Mouse (Mus musculus) thymus, adult 2 months (tissue): ENCODE data around the gene Hbb-bh1. TPM values are rescaled to one million over a fixed set of nuclear protein-coding genes. Genes with fewer than 3 reads are reported as not detected.

ENCODE experiments used
- DNase-seq: peaks from one replicate; pipeline ENCODE4 v3.0.0; 2021
- H3K27ac ChIP-seq: fragments of 200-500 bp; 2 replicates; pipeline ENCODE4 v1.5.1; 2012; ENCODE audit warnings: low read length, control low read depth; ENCODE audit not compliant: control insufficient read depth, insufficient read depth
- H3K27me3 ChIP-seq: fragments of 200-500 bp; 2 replicates; pipeline ENCODE4 v1.6.1; 2012; ENCODE audit warnings: mild to moderate bottlenecking, low read length, moderate library complexity, mixed read lengths; ENCODE audit not compliant: control insufficient read depth, insufficient read depth
- H3K36me3 ChIP-seq: fragments of 200-500 bp; 2 replicates; pipeline ENCODE4 v1.6.1; 2012; ENCODE audit warnings: mild to moderate bottlenecking, low read length, moderate library complexity; ENCODE audit not compliant: control insufficient read depth, insufficient read depth
- H3K4me1 ChIP-seq: fragments of 200-500 bp; replicated peaks from 2 replicates; pipeline ENCODE4 v1.6.1; 2012; ENCODE audit warnings: low read length; ENCODE audit not compliant: control insufficient read depth, insufficient read depth
- H3K4me3 ChIP-seq: fragments of 200-500 bp; 2 replicates; pipeline ENCODE4 v1.5.1; 2012; ENCODE audit warnings: mild to moderate bottlenecking, low read length, control low read depth, moderate library complexity; ENCODE audit not compliant: control insufficient read depth, insufficient read depth
- CTCF ChIP-seq: fragments of 200-500 bp; IDR thresholded peaks from 2 replicates; pipeline ENCODE4 v1.5.1; 2012; ENCODE audit warnings: mild to moderate bottlenecking, control low read depth, low read length, moderate library complexity, borderline replicate concordance; ENCODE audit not compliant: control insufficient read depth, poor library complexity, insufficient read depth; ENCODE audit errors: extremely low read depth
- POLR2A ChIP-seq: fragments of 200-500 bp; IDR thresholded peaks from 2 replicates; pipeline ENCODE4 v1.6.1; 2012; ENCODE audit warnings: mild to moderate bottlenecking, low read length, control low read depth, moderate library complexity; ENCODE audit not compliant: control insufficient read depth, poor library complexity, insufficient read depth; ENCODE audit errors: extremely low read depth
- WGBS: fragments of 180-500 bp; shearing (Covaris S2); methylation state at CpG from one replicate; pipeline ENCODE4 v1.1.7; 2018; 5-methylcytosine and 5-hydroxymethylcytosine counted together
- polyA plus RNA-seq: library from polyadenylated mRNA; depleted of rRNA; stranded (reverse); fragments of >200 nt; gene quantifications from 2 replicates; pipeline ENCODE4 v1.2.3, GENCODE M21; 2012; rRNA removed

The Hbb-bh1 gene
- 0.66 and 0.77 TPM in 2 replicates for polyA plus RNA-seq

- 95% methylated on average over 2 of the region's 2 CpGs for WGBS
- no peak for DNase-seq
- Histone ChIP-seq H3K27me3 (no peaks in the 10 kb centered on the region), H3K4me3 (no peak within 1 kb of the TSS), H3K27ac (no peak within 1 kb of the TSS), H3K36me3 (no peaks in the 10 kb centered on the region), H3K4me1 (no peaks in the 10 kb centered on the region)
- TF ChIP-seq POLR2A (no peak), CTCF (no peak)
Observed at GRCm38 (mm10) chr7:103843034-103843433, at the start of gene Hbb-bh1. Gene Hbb-bh1, minus strand, starts transcription at chr7:103843164.

DNA sequence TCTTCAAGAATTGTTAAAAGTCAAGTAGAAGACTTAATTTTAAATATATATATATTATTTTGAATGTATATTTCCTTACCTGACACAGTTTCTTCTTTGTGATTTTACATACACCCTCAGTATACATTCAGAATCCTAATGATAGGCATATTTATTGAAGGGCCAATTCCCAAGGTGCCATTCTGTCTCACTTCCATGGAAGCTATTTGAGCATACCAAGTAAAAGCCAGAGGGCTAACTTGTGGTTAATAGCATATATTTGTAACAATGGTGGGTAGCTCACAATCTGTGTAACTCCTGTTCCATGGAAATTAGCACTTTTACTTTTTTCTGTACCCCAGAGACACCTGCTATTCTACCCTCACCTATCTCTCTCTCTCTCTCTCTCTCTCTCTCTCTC lies 43.2 kb upstream of the Hbb-bh1 start, which contains the start of gene Olfr66:
Gene Olfr66, minus strand, starts transcription at position 101 of the 400 bp plus-strand sequence.
- Histone ChIP-seq H3K27me3 (no peaks in the 10 kb centered on the region), H3K36me3 (no peaks in the 10 kb centered on the region), H3K4me1 (no peaks in the 10 kb centered on the region), H3K4me3 (no peak within 1 kb of the TSS), H3K27ac (no peak within 1 kb of the TSS)
- TF ChIP-seq POLR2A: no peak
- TF ChIP-seq CTCF: no peak
- DNase-seq: no peak

- H3K27me3 ChIP-seq: no peaks in the 10 kb centered on the region
- H3K4me3 ChIP-seq: no peak overlapping the region
- H3K4me1 ChIP-seq: no peaks in the 10 kb centered on the region
- DNase-seq: no peak
- H3K36me3 ChIP-seq: no peaks in the 10 kb centered on the region
- TF ChIP-seq POLR2A (no peak), CTCF (no peak)
- 93% methylated on average over 2 of the region's 2 CpGs for WGBS
- H3K27ac ChIP-seq: no peak overlapping the region
Observed at GRCm38 (mm10) chr7:103877093-103877492, 34.1 kb upstream of the Hbb-bh1 start.

DNA sequence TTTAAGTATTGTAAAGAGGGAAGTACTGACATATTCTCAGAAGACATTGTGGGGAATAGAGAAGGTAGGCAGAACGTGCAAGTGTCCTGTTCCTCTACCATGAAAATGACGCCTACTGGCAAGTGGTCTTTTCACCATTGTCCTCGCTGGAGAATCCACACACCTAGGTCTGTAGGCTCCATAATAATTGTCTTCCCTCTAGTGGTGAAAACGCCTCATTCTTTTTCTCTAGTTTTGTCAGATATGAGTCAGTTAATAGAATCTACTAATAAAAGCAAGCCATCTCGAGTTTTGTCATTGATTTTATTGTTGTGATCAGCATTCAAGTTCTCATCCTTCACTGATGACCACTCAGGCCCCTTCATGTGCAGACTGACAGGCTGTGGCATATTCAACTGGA lies 31.5 kb upstream of the Hbb-bh1 start:
- no peaks in the 10 kb centered on the region for H3K36me3 ChIP-seq
- 42% methylated on average over 5 of the region's 5 CpGs for WGBS
- H3K4me3 ChIP-seq: no peak overlapping the region
- H3K4me1 ChIP-seq: no peaks in the 10 kb centered on the region
- DNase-seq: no peak
- H3K27me3 ChIP-seq: no peaks in the 10 kb centered on the region
- H3K27ac ChIP-seq: no peak overlapping the region
- TF ChIP-seq CTCF (no peak), POLR2A (no peak)

DNA sequence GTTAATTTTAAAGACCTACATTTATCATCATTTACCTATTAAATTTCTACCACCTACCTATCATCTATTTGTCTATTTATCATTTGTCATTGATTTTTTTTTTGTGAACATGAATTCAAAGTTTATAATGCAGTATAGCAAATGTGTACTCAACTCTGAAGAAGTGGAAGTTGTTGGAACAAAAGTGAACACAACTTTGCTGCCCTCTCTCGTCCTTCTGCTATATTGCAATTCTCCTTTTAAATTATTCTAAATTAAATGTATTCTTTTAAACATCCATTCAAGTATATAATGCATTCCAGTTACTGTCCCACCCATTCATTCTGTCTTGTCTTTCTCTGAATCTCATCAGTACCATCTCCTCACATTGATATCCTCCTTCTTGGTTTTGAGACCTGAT lies 30.1 kb upstream of the Hbb-bh1 start:
- H3K27ac ChIP-seq: no peak overlapping the region
- WGBS: 2% methylated on average over 1 of the region's 1 CpGs
- no peak for DNase-seq
- TF ChIP-seq POLR2A: no peak
- no peak for TF ChIP-seq CTCF
- no peaks in the 10 kb centered on the region for H3K4me1 ChIP-seq
- H3K36me3 ChIP-seq: no peaks in the 10 kb centered on the region
- H3K4me3 ChIP-seq: no peak overlapping the region
- no peaks in the 10 kb centered on the region for H3K27me3 ChIP-seq

DNA sequence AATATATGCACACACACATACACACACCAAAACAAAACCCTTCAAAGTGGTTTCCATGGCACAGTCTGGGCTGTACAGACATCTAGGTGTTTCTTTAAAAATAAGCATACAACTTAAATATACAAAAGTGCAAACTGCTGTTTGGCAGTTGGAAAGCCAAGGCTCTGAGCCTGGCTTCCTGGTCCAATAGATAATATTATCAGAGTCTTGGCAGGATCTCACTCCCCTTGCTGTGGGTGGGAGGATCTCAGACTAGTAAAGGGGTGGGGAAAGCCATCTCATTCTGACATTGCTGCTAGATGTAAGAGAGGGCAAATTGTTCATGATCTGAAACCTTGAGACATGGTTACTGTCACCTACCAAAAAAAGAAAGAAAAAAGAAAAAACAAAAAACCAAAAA lies 27.7 kb upstream of the Hbb-bh1 start:
- Histone ChIP-seq H3K27me3 (no peaks in the 10 kb centered on the region), H3K27ac (no peak overlapping the region), H3K4me3 (no peak overlapping the region), H3K36me3 (no peaks in the 10 kb centered on the region), H3K4me1 (no peaks in the 10 kb centered on the region)
- no peak for DNase-seq
- no peak for TF ChIP-seq CTCF
- no peak for TF ChIP-seq POLR2A

- no peaks in the 10 kb centered on the region for H3K4me1 ChIP-seq
- no peak for TF ChIP-seq CTCF
- no peak overlapping the region for H3K27ac ChIP-seq
- no peak for DNase-seq
- H3K4me3 ChIP-seq: no peak overlapping the region
- H3K27me3 ChIP-seq: no peaks in the 10 kb centered on the region
- no peaks in the 10 kb centered on the region for H3K36me3 ChIP-seq
Observed at GRCm38 (mm10) chr7:103865716-103866115, 22.8 kb upstream of the Hbb-bh1 start.
